Comparison of ENCODE assay signal across 8 mouse cellular contexts in genomic region chr5:136961983-136962461, GRCm38 (mm10). TPM values are rescaled to one million over a fixed set of nuclear protein-coding genes. Genes with fewer than 3 reads are reported as not detected.
DNase-seq lines count a peak whose midpoint lies in the region; ATAC-seq lines count a peak whose summit lies in the region.

No protein-coding gene starts in this region.

- ATAC-seq in inflammation-experienced regulatory T-cells, adult 6 months, result peak; percentile 93
- peak; percentile 91 for ATAC-seq in megakaryocyte-erythroid progenitor cell, adult 5-6 weeks (replicated peaks; ENCODE audit: low FRiP score, low TSS enrichment, poor library complexity, severe bottlenecking)

- DNase-seq in adipocyte (ENCODE audit: low spot score), result peak; percentile 97
- DNase-seq in embryo, embryonic 10 days (ENCODE audit: low spot score), result peak; percentile 96
- DNase-seq in gastrocnemius, postnatal 14 days, result peak; percentile 88
- DNase-seq in left cerebral cortex, postnatal 10 days (ENCODE audit: extremely low spot score in 1 of 2, low spot score in 2 of 2), result peak; percentile 88 to 94
- DNase-seq in right cerebral cortex, postnatal 25 days, result peak; percentile 92
- DNase-seq in urinary bladder, postnatal 4 days (ENCODE audit: low spot score in 2 of 2), result peak; percentile 84 to 86

- intact Hi-C loops in gastrocnemius, postnatal 14 days (cut with DNase I; ENCODE audit: low total_unique reads), result no loop called here
- intact Hi-C loops in left cerebral cortex, postnatal 10 days (cut with DNase I), result no loop called here

RNA-seq across cellular contexts. Expression of gene Cldn15, which starts 4.4 kb away (rescaled TPM):
- total RNA-seq in gastrocnemius, postnatal 14 days (2021), result 1 to 10 TPM; 2.0 to 2.1 TPM
- not detected for polyA plus RNA-seq in inflammation-experienced regulatory T-cells, adult 6 months (2017; shearing (Covaris generic))
- total RNA-seq in left cerebral cortex, postnatal 10 days (2021), result not detected
- total RNA-seq in megakaryocyte-erythroid progenitor cell, adult 5-6 weeks (2014; fragmentation: Nextera tagmentation), result 0.13 TPM in 1 of 2 replicates, not detected in the other
- not detected in 2 replicates for total RNA-seq in megakaryocyte-erythroid progenitor cell, adult 5-6 weeks (2017)

RNA-seq across cellular contexts. Expression of gene Fis1, which starts 8.9 kb away (rescaled TPM):
- total RNA-seq in gastrocnemius, postnatal 14 days (2021), result 100 to 1,000 TPM; 154 to 159 TPM
- polyA plus RNA-seq in inflammation-experienced regulatory T-cells, adult 6 months (2017; shearing (Covaris generic)), result 100 to 1,000 TPM; 413 to 465 (median 425) TPM
- 100 to 1,000 TPM; 226 to 227 TPM for total RNA-seq in left cerebral cortex, postnatal 10 days (2021)
- total RNA-seq in megakaryocyte-erythroid progenitor cell, adult 5-6 weeks (2014; fragmentation: Nextera tagmentation), result 160 and 187 TPM in 2 replicates
- total RNA-seq in megakaryocyte-erythroid progenitor cell, adult 5-6 weeks (2017), result 61.1 and 71.8 TPM in 2 replicates

RNA-seq across cellular contexts. Expression of gene Plod3, which starts 24.8 kb away (rescaled TPM):
- 10 to 100 TPM; 21.8 to 24.3 TPM for total RNA-seq in gastrocnemius, postnatal 14 days (2021)
- 1 to 10 TPM; 4.7 to 6.7 (median 5.1) TPM for polyA plus RNA-seq in inflammation-experienced regulatory T-cells, adult 6 months (2017; shearing (Covaris generic))
- 10 to 100 TPM; 32.5 to 39.6 TPM for total RNA-seq in left cerebral cortex, postnatal 10 days (2021)
- 19.8 and 22.1 TPM in 2 replicates for total RNA-seq in megakaryocyte-erythroid progenitor cell, adult 5-6 weeks (2014; fragmentation: Nextera tagmentation)
- total RNA-seq in megakaryocyte-erythroid progenitor cell, adult 5-6 weeks (2017), result 19.0 and 22.1 TPM in 2 replicates

RNA-seq across cellular contexts. Expression of gene Znhit1, which starts 25.8 kb away (rescaled TPM):
- total RNA-seq in gastrocnemius, postnatal 14 days (2021), result 10 to 100 TPM; 49.2 to 51.1 TPM
- polyA plus RNA-seq in inflammation-experienced regulatory T-cells, adult 6 months (2017; shearing (Covaris generic)), result 10 to 100 TPM; 52.8 to 60.9 (median 60.7) TPM
- 10 to 100 TPM; 77.5 to 84.5 TPM for total RNA-seq in left cerebral cortex, postnatal 10 days (2021)
- 67.3 and 75.0 TPM in 2 replicates for total RNA-seq in megakaryocyte-erythroid progenitor cell, adult 5-6 weeks (2014; fragmentation: Nextera tagmentation)
- total RNA-seq in megakaryocyte-erythroid progenitor cell, adult 5-6 weeks (2017), result 18.8 and 21.6 TPM in 2 replicates

RNA-seq across cellular contexts. Expression of gene Ift22, which starts 54.1 kb away (rescaled TPM):
- 1 to 10 TPM; 5.4 to 6.2 TPM for total RNA-seq in gastrocnemius, postnatal 14 days (2021)
- polyA plus RNA-seq in inflammation-experienced regulatory T-cells, adult 6 months (2017; shearing (Covaris generic)), result 10 to 100 TPM in 2 of 3 experiments, 1 to 10 TPM in 1; 8.0 to 13.1 (median 11.1) TPM
- total RNA-seq in left cerebral cortex, postnatal 10 days (2021), result 10 to 100 TPM; 88.2 to 88.9 TPM
- total RNA-seq in megakaryocyte-erythroid progenitor cell, adult 5-6 weeks (2014; fragmentation: Nextera tagmentation), result 12.1 and 17.4 TPM in 2 replicates
- total RNA-seq in megakaryocyte-erythroid progenitor cell, adult 5-6 weeks (2017), result 1.5 and 5.4 TPM in 2 replicates

Comparison
In these comparisons a context has a peak if more than half of its experiments do, and no peak if none do; other contexts are left out.
1. Peak in every context shown above with its lines: DNase-seq and ATAC-seq.